Mouse (Mus musculus) gastrocnemius, postnatal 25 days (tissue): ENCODE results near the gene A030005K14Rik. TPM values are rescaled to one million over a fixed set of nuclear protein-coding genes. Genes with fewer than 3 reads are reported as not detected.

Source experiments
- DNase-seq: peaks from one replicate; pipeline ENCODE4 v3.0.0; 2022
- total RNA-seq, 2 experiments: library from RNA; stranded (reverse); gene quantifications; 1 replicate in 1 of 2; 2 replicates in 1 of 2; pipeline ENCODE4 v1.2.3; 2021

Gene A030005K14Rik
- total RNA-seq, 2 experiments from 2014 or later: not detected

GRCm38 (mm10) chr1:83036892-83037667 lies 22.1 kb downstream of the A030005K14Rik start:
- DNase-seq: no peak

DNA sequence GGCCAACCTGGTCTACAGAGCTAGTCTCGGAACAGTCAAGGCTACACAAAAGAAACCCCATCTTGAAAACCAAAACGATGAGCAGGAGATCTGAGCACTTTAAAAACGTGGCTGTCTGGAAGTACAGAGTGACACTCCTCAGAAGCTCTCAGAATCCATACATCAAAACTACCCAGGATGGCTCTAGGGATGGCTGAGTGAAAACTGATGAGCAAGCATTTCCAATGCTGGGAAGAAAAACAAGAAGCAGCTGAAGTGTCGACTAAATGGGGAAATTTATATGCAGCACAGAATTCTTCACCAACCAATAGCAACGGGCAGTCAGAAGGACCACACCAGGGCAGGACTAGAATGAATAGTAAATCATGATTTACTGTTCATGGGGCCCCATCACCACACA lies 24.7 kb downstream of the A030005K14Rik start:
- no peak for DNase-seq

DNA sequence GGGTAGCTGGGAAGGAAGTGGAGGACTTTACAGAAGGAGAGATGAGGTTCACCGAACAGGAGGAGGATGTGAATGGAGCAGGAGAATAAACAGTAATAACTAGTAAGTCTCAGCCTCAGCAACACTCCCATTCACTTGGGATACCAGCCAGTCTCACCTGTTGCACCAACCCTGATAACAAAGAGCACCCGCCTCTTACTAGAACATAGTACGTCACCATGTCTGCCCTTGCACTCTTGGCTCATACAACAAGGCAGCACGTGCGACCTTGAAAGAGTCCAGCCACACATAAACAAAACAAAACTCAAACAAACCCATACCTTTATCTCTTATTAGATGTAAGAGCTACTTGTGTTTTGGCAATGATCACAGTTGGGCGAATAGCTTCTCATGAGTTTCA lies 26.7 kb downstream of the A030005K14Rik start:
- DNase-seq: no peak

GRCm38 (mm10) chr1:83031950-83032349 lies 27.2 kb downstream of the A030005K14Rik start:
- DNase-seq: no peak

- DNase-seq: no peak
Measured at GRCm38 (mm10) chr1:83016556-83016955, 42.6 kb downstream of the A030005K14Rik start.

GRCm38 (mm10) chr1:83015329-83015879 lies 43.8 kb downstream of the A030005K14Rik start:
- DNase-seq: no peak

- no peak for DNase-seq
Measured at GRCm38 (mm10) chr1:83014477-83014876, 44.7 kb downstream of the A030005K14Rik start.

Other genes with a start within 250 kb of the A030005K14Rik start
- 10 to 100 TPM; 23.3 to 24.9 TPM for gene Agfg1, start 219.9 kb downstream of the A030005K14Rik start, total RNA-seq
- not detected for gene A030005L19Rik, start 146.1 kb downstream of the A030005K14Rik start, total RNA-seq
- gene A030014E15Rik, start 134.5 kb downstream of the A030005K14Rik start, total RNA-seq: not detected
- gene Gm6217, start 128.0 kb downstream of the A030005K14Rik start, total RNA-seq: not detected
- gene A030003K21Rik, start 116.0 kb downstream of the A030005K14Rik start, total RNA-seq: not detected
- gene Gm7544, start 103.4 kb downstream of the A030005K14Rik start, total RNA-seq: not detected
- gene Gm47955, start 99.1 kb downstream of the A030005K14Rik start, total RNA-seq: not detected
- not detected for gene Gm47959, start 58.8 kb downstream of the A030005K14Rik start, total RNA-seq
- gene Slc19a3, start 20.9 kb downstream of the A030005K14Rik start, total RNA-seq: not detected
- not detected for gene Krtap28-10, start 16.9 kb downstream of the A030005K14Rik start, total RNA-seq
- gene Gm47969, start 14.4 kb downstream of the A030005K14Rik start, total RNA-seq: not detected
- gene Krtap28-13, start 1.6 kb upstream of the A030005K14Rik start, total RNA-seq: not detected
- not detected for gene Ccl20, start 57.4 kb upstream of the A030005K14Rik start, total RNA-seq
- not detected for gene Daw1, start 100.4 kb upstream of the A030005K14Rik start, total RNA-seq